Mouse (Mus musculus) bone marrow, adult 2 months (tissue): ENCODE data around the gene Slc44a2. TPM values are rescaled to one million over a fixed set of nuclear protein-coding genes. Genes with fewer than 3 reads are reported as not detected.
"Not testable (repeated sequence)": the region's sequence is repeated elsewhere in the genome, so short reads cannot be mapped to it uniquely, and the experiment has no call there.

Source experiments
- H3K27ac ChIP-seq: fragments of 200-500 bp; 2 replicates; pipeline ENCODE4 v1.5.1; 2012; ENCODE audit warnings: low read depth, mild to moderate bottlenecking, control low read depth, inconsistent platforms, low read length; ENCODE audit not compliant: control insufficient read depth, poor library complexity, insufficient read depth
- H3K4me1 ChIP-seq: fragments of 200-500 bp; 2 replicates; pipeline ENCODE4 v1.6.1; 2011; ENCODE audit warnings: low read length; ENCODE audit not compliant: control insufficient read depth, insufficient read depth
- H3K4me3 ChIP-seq: fragments of 200-500 bp; replicated peaks from 2 replicates; pipeline ENCODE3; 2011; ENCODE audit warnings: mild to moderate bottlenecking, low read depth, low read length, control low read depth; ENCODE audit not compliant: control insufficient read depth
- CTCF ChIP-seq: fragments of 200-500 bp; IDR thresholded peaks from 2 replicates; pipeline ENCODE4 v1.5.1; 2011; ENCODE audit warnings: low read length, control low read depth; ENCODE audit not compliant: control insufficient read depth, insufficient read depth
- POLR2A ChIP-seq: fragments of 200-500 bp; IDR thresholded peaks from 2 replicates; pipeline ENCODE4 v1.6.1; 2011; ENCODE audit warnings: low read depth, mild to moderate bottlenecking, control low read depth, low read length, borderline replicate concordance; ENCODE audit not compliant: control insufficient read depth
- WGBS: fragments of 180-500 bp; shearing (Covaris S2); methylation state at CpG from one replicate; pipeline ENCODE4 v1.1.7; 2018; 5-methylcytosine and 5-hydroxymethylcytosine counted together
- polyA plus RNA-seq: library from polyadenylated mRNA; stranded (reverse); fragments of >200 nt; gene quantifications from 2 replicates; pipeline ENCODE4 v1.2.4, GENCODE M21; 2011; ENCODE audit warnings: low replicate concordance; ENCODE audit not compliant: missing spikeins, insufficient read depth, insufficient read length

The Slc44a2 gene
- polyA plus RNA-seq, 1 experiment: 106 TPM

DNA sequence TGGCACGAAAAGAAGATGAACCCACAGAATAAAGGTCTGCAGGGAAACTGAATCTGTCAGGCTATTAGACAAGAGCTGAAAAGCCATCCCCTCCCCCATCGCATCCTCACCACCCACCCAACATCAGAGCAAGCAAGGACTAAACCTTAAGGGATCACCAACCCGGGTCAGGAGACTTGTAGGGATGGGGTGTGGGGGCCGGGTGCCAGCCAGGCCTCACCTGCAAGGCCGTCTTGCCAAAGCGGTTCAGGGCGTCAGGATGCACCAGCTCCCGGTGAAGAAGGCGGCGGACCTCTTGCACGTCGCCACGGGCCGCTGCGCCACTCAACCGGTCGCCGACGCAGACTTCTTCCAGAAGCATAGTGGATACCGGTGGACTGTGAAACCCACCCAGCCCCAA lies 29.9 kb upstream of the Slc44a2 start:
- under 1% methylated on average over 20 of the region's 20 CpGs for WGBS
- TF ChIP-seq CTCF: no peak
- no peak for TF ChIP-seq POLR2A
- Histone ChIP-seq H3K27ac (peak overlapping the region; percentile 95), H3K4me3 (peak overlapping the region; percentile 87), H3K4me1 (peaks cover 6% of the 10 kb centered on the region; the same call in 1 of the 2 replicates)

DNA sequence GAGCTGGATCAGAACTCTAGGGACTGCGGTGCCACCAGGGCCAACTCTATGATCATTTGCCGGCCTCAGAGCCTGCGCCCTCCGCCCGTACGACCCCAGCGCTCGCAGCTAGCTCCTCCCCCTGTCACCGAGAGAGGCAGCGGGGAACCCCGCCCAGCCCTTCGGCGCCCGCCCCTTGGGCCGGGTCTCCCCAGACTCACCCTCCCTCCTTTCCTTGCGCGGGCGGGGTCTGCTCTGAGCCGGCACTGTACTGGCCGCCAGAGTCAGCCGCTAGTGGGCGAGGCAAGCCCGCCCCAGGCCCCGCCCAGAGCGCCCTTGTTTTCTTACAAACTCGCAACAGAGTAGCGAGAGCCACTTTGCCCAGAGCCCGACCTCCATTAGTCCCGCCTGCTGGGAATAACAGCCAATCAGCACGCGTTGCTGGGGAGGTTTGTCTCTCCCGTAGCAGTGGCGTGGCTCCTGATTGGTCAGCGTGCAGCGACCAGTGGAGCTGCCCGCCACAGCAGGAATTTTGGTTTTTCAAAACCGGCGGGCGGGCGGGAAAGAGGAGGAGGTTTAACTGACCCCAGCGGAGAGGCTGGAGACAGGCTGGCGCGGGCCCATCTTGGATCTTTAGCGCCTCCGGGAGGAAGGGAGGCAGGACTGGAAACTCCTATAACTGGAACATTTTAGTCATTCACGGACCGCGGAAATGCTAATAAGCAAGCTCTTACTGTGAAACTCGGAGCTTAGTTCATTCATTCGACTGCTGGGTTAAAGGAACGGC lies 29.3 kb upstream of the Slc44a2 start, which contains the start of gene Cdkn2d:
Gene Cdkn2d (minus strand): TSS at position 386 of the 766 bp plus-strand sequence.
- peaks cover 6% of the 10 kb centered on the region; the same call in 1 of the 2 replicates for H3K4me1 ChIP-seq
- H3K4me3 ChIP-seq: peak within 1 kb of the TSS; percentile 87
- H3K27ac ChIP-seq: peak within 1 kb of the TSS; percentile 95
- WGBS: under 1% methylated on average over 51 of the region's 51 CpGs
- TF ChIP-seq POLR2A: peak; percentile 97
- TF ChIP-seq CTCF: no peak

DNA sequence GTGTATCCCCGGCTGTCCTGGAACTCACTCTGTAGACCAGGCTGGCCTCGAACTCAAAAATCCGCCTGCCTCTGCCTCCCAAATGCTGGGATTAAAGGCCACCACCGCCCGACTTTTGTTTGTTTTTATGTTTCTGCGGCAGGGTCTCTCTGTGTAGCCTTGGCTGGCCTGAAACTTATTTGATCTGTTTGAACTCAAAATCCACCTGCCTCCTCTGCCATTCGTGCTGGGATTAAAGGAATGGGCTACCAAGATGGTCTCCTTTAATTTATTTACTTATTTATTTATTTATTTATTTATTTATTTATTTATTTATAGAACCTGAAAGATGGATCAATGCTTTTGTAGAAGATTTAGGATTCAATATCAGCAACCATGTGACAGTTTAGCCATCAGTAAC lies 28.6 kb upstream of the Slc44a2 start:
- peak overlapping the region; percentile 66 for H3K4me3 ChIP-seq
- H3K4me1 ChIP-seq: not testable (repeated sequence)
- 10% methylated on average over 7 of the region's 7 CpGs for WGBS
- peak overlapping the region; percentile 73 for H3K27ac ChIP-seq

DNA sequence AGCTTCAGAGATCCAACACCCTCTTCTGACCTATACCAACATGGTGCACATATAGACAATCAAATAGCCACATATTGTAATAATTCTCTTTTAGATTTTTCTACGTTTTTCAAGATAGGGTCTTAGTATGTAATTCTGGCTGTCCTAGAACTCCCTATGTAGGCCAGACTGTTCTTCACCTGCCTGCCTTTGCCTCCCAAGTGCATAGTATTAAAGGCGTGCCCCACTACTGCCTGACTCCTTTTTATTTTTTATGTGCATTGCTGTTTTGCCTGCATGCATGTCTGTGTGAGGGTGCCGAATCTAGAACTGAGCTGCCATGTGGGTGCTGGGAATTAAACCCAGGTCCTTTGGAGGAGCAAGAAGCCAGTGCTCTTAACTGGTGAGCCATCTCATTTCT lies 28.2 kb upstream of the Slc44a2 start:
- Histone ChIP-seq H3K4me1 (peaks cover 3% of the 10 kb centered on the region; the same call in 1 of the 2 replicates), H3K27ac (no peak overlapping the region), H3K4me3 (peak overlapping the region; percentile 57)
- WGBS: 72% methylated on average over 3 of the region's 3 CpGs
- TF ChIP-seq CTCF (no peak), POLR2A (no peak)

DNA sequence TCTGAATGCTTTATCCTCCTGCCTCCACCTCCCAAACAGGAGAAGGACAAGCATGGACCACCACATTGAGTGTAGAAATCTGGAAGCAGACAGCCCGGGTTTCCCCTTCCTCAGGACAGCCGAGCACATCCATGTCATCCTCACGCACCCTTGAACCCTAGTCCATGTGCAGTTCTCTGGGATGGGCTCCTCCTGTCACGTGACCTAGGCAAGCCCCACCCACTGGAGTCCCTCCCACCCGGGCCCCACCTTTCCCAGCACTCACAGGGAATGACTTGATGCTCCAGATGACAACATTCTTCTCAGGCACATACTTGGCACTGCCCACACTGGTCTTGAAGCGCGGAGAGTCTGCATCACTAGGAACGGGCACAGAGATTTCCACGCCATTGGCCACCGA lies 21.5 kb upstream of the Slc44a2 start:
- no peak for TF ChIP-seq CTCF
- TF ChIP-seq POLR2A: no peak
- no peak overlapping the region for H3K4me3 ChIP-seq
- no peaks in the 10 kb centered on the region for H3K4me1 ChIP-seq
- H3K27ac ChIP-seq: no peak overlapping the region
- 89% methylated on average over 10 of the region's 10 CpGs for WGBS

DNA sequence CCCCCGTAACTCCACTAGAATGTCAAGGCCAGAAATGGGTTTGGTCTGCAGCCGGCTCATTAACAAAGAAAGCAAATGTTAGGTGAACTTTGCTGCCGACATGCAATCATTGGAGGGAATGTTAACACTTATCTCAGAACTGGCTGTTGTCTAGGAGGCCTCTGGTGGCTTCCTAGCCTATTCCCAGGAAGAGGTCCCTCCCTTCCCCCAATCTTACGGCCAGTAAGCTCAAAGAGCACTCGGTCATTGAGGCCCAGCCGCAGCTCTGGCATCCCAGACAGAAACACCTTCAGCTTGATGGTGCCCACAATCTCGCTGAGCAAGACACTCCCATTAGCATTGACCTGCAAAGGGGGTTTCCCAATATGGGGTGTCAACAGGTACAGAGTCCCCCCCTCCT lies 15.4 kb upstream of the Slc44a2 start:
- no peak for TF ChIP-seq CTCF
- no peak for TF ChIP-seq POLR2A
- H3K4me3 ChIP-seq: no peak overlapping the region
- WGBS: 89% methylated on average over 7 of the region's 7 CpGs
- no peaks in the 10 kb centered on the region; the same call in 1 of the 2 replicates for H3K4me1 ChIP-seq
- no peak overlapping the region for H3K27ac ChIP-seq

DNA sequence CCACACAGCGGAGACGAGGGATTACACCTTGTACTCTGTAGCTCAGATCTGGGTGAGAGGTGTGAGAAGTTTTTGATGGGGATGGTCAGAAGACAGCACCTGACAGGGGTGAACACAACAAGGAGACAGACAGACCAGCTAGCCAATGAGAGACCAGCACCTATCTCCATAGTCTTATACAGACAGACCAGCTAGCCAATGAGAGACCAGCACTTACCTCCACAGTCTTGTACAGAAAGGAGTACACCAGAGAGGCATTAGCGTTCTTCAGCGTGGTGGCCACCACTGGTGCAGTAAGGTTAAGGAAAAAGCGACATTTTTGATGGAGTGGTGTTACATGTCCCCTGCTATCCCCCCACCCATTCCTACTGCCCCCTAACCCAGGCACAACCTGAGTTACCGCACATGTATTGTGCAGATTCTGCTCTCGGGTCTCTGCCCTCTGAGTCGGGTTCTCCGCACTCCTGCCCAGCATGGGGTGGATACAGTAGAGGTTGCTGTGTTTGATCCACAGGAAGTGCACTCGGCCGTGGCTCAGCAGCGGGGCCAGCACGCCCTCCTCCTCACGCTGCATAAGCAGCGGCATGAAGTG lies 11.3 kb upstream of the Slc44a2 start:
- no peak for TF ChIP-seq CTCF
- TF ChIP-seq POLR2A: no peak
- Histone ChIP-seq H3K4me3 (peak overlapping the region; percentile 39), H3K27ac (no peak overlapping the region; the same call in none of the 2 replicates), H3K4me1 (no peaks in the 10 kb centered on the region; the same call in 1 of the 2 replicates)
- WGBS: 35% methylated on average over 15 of the region's 15 CpGs

DNA sequence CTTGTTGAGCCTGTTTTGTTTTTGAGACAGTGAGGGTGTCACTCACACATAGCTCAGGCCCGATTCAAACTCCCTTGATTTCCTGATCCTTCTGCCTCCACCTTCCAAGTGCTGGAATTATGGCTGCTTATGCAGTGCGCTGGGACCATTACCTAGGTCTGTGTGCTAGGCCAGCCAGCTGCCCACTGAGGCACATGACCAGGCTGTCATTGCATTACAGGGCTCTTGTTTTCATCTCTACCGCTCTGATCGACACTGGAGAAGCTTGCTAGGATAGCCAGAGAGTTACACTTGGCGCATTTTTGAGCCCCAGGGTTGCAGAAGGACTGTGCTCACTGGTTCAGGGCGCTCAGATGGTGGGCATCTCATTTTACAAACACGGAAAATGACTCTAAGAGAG lies 8.8 kb upstream of the Slc44a2 start:
- Histone ChIP-seq H3K4me1 (peaks cover 2% of the 10 kb centered on the region; the same call in 1 of the 2 replicates), H3K4me3 (no peak overlapping the region)

More for the DNA sequence above, 8.8 kb upstream of the Slc44a2 start:
- H3K27ac ChIP-seq: no peak overlapping the region
- 83% methylated on average over 7 of the region's 7 CpGs for WGBS
- TF ChIP-seq POLR2A (no peak), CTCF (no peak)
